Mouse (Mus musculus) embryonic facial prominence, embryonic 15.5 days (tissue): ENCODE data around the gene Psme1. TPM values are rescaled to one million over a fixed set of nuclear protein-coding genes. Genes with fewer than 3 reads are reported as not detected.
A peak's percentile ranks its signal among the peaks of the same experiment; 100 is the strongest.

Experiments
- ATAC-seq: fragments of 200-750 bp; cut with Nextera tagmentation; 2 replicates; pipeline ENCODE4 v1.8.0; 2017; ENCODE audit warnings: low read depth, moderate TSS enrichment; ENCODE audit not compliant: insufficient number of reproducible peaks, low FRiP score, low TSS enrichment
- H3K27ac ChIP-seq: fragments of 300-500 bp; sonication (generic); replicated peaks from 2 replicates; pipeline ENCODE4 v1.5.1; 2015; ENCODE audit warnings: mild to moderate bottlenecking, inconsistent platforms
- H3K27me3 ChIP-seq: fragments of 300-500 bp; sonication (generic); 2 replicates; pipeline ENCODE4 v1.6.1; 2015; ENCODE audit warnings: inconsistent platforms
- H3K36me3 ChIP-seq: fragments of 300-500 bp; sonication (generic); 2 replicates; pipeline ENCODE4 v1.6.1; 2015; ENCODE audit warnings: mild to moderate bottlenecking, inconsistent platforms
- H3K4me1 ChIP-seq: fragments of 300-500 bp; sonication (generic); 2 replicates; pipeline ENCODE4 v1.6.1; 2015; ENCODE audit warnings: inconsistent platforms
- H3K4me2 ChIP-seq: fragments of 300-500 bp; sonication (generic); replicated peaks from 2 replicates; pipeline ENCODE4 v1.6.1; 2015; ENCODE audit warnings: mild to moderate bottlenecking, inconsistent platforms
- H3K4me3 ChIP-seq: fragments of 300-500 bp; sonication (generic); replicated peaks from 2 replicates; pipeline ENCODE4 v1.5.1; 2015; ENCODE audit warnings: mild to moderate bottlenecking, inconsistent platforms
- H3K9ac ChIP-seq: fragments of 300-500 bp; sonication (generic); 2 replicates; pipeline ENCODE4 v1.6.1; 2015; ENCODE audit warnings: inconsistent platforms
- H3K9me3 ChIP-seq: fragments of 300-500 bp; sonication (generic); replicated peaks from 2 replicates; pipeline ENCODE4 v1.6.1; 2016; ENCODE audit warnings: inconsistent platforms
- WGBS: fragments of 180-500 bp; shearing (Covaris S2); methylation state at CpG from one replicate; pipeline ENCODE4 v1.1.7; 2015; 5-methylcytosine and 5-hydroxymethylcytosine counted together
- polyA plus RNA-seq: library from polyadenylated mRNA; unstranded; fragments of >200 nt; fragmentation: Nextera tagmentation; extraction: Ambion mirVana; gene quantifications from 2 replicates; pipeline ENCODE4 v1.2.1, GENCODE M21; 2015

Psme1 gene
- polyA plus RNA-seq, 1 experiment from 2014 or later: 134 TPM

DNA sequence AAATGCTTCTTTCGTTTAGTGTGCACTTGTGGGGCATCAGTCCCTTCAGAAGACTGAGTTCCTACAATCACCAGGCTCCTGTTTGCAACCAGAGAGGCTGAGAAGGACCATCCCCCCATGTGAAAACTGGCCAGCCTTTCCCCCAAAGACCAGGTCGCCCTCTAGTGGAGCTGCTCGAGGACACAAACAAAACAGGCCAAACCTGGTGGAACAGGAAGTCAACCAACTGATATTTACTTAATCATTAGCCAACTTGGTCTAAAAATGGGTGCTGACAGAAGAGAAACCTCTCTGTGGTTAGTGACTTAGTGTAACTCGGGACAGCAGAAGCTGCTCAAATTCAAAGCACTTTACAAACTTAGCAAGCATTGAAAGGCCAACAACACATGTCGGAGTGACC lies 20.9 kb upstream of the Psme1 start:
- H3K4me2 ChIP-seq: no peak overlapping the region
- H3K27me3 ChIP-seq: no peaks in the 10 kb centered on the region
- no peaks in the 10 kb centered on the region for H3K9me3 ChIP-seq
- no peaks in the 10 kb centered on the region for H3K36me3 ChIP-seq
- 25% methylated on average over 5 of the region's 5 CpGs for WGBS
- no peak for ATAC-seq
- H3K9ac ChIP-seq: no peak overlapping the region
- H3K4me1 ChIP-seq: peaks cover 11% of the 10 kb centered on the region
- no peak overlapping the region for H3K27ac ChIP-seq
- no peak overlapping the region for H3K4me3 ChIP-seq

DNA sequence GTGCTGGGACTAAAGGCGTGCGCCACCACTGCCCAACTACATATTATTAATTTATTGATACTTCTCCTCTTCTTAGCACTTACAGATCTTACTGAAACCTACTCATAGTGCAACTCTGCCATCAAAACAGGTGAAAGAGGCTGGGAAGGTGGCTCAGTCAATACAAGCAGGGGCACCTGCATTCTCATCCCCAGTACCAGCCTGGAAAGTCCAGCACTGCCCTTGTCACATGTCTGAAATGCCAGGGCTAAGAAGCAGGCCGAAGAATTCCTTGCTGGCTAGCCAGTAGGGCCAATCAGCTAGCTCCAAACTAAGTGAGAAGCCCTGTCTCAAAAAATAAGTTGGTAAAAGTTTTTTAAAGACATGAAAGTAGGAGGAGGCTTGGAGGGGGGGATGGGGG lies 20.3 kb upstream of the Psme1 start:
- H3K9ac ChIP-seq: no peak overlapping the region
- H3K27me3 ChIP-seq: no peaks in the 10 kb centered on the region
- no peak overlapping the region for H3K27ac ChIP-seq
- H3K4me2 ChIP-seq: no peak overlapping the region
- H3K36me3 ChIP-seq: no peaks in the 10 kb centered on the region
- H3K4me1 ChIP-seq: peaks cover 14% of the 10 kb centered on the region
- WGBS: 94% methylated on average over 3 of the region's 3 CpGs
- no peaks in the 10 kb centered on the region for H3K9me3 ChIP-seq
- H3K4me3 ChIP-seq: no peak overlapping the region
- no peak for ATAC-seq

DNA sequence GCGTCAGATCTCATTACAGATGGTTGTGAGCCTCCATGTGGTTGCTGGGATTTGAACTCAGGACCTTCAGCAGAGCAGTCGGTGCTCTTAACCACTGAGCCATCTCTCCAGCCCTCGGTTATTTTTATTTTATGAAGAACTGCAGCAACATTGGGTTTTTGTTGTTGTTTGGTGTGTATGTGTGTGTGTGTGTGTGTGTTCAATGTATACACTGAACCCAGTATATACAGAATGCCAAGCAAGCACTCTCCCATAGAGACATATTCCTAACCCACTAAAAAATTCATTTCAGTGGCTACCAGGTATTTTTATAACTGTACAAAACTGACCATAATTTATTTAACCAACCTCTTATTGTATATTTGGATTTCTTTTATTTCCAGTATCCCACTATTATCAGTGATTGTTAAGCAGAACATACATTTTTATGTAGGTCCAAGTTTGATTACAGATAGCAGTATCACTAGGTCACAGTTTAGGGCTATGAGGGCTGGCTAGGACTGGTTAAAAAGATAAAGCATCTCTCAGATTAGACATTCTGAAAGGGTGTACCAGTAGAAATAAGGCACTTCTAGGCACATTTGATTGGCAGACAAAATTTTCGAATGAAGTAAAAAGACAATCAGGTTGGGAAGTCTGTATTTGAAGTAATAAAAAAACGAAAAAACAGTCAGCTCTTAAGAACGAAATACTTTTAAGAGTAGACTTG lies 19.0 kb upstream of the Psme1 start:
- WGBS: 52% methylated on average over 6 of the region's 6 CpGs
- Histone ChIP-seq H3K4me1 (peaks cover 14% of the 10 kb centered on the region), H3K27ac (no peak overlapping the region), H3K9ac (no peak overlapping the region), H3K4me3 (peak overlapping the region; percentile 71), H3K9me3 (no peaks in the 10 kb centered on the region), H3K4me2 (peak overlapping the region; percentile 83), H3K27me3 (no peaks in the 10 kb centered on the region), H3K36me3 (peaks cover 11% of the 10 kb centered on the region)
- ATAC-seq: no peak

DNA sequence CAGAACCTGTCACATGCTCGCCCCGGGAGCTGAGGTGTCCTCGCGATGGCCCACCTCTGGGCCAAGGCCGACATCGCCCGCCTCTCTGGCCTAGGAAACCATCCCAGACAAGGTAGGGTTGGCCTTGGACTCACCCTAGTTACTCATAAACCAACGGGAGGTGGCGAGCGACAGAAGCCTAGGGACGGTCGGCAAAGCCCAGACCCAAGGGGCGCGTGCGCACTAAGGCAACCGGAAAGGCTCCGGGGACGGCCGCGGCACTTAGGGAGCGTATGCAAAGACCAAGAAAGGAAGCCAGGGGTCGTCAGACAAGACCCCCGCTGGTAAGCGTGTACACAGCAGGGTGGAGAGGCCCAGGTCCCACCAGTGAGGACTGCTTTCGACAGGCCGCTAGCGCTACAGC lies 18.1 kb upstream of the Psme1 start, which contains the start of gene Dcaf11:
Dcaf11 (plus strand) TSS at position 208 of the 403 bp plus-strand sequence.
- Histone ChIP-seq H3K36me3 (peaks cover 21% of the 10 kb centered on the region), H3K4me1 (peaks cover 14% of the 10 kb centered on the region), H3K27ac (peak within 1 kb of the TSS; percentile 98), H3K4me2 (peak within 1 kb of the TSS; percentile 83), H3K9me3 (no peaks in the 10 kb centered on the region), H3K4me3 (peak within 1 kb of the TSS; percentile 71), H3K27me3 (no peaks in the 10 kb centered on the region), H3K9ac (peak within 1 kb of the TSS; percentile 86)
- ATAC-seq: peak; percentile 79
- under 1% methylated on average over 27 of the region's 27 CpGs for WGBS

DNA sequence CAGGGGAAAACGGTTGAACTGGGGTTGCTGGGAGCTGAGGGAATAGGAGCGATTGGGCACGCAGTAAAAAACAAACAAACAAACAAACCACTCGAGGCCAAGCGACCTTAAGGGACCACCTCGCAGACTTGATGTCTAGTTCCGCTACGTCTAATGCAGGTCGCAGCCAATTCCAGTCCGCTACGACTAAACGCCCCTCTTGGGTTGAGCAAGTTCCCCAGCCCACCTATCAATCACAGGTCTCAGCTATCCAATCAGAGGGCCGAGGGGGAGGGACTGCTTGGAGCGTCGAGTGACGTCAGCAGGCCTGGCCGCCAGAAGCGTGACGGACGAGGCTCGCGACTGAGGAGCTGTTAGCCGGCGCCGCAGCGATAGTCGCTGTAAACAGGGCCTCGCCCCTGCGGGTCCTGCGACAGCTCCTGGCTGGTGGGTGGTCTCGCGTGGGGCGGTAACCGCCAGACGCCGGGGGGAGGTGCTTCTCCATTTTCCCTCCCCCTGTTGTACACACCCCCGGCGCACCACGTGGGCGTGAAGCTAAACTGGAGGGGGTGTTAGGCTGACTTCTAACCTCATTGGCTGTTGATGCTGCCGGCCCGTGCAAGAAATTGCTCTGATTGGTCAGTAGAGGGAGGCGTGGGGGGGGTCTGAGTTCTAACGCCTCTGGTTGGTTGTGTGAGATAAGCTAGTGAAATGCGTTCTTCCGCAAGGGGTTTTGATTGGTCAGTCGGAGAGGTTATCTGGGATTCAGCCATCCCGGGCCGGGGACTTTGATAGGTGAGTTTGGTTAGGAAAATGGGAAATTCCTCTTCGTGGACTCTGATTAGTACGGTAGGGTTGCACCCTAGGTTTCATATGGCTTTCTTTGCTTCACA lies 17.5 kb upstream of the Psme1 start, which contains the start of gene A730061H03Rik:
A730061H03Rik (minus strand) TSS at position 205 of the 872 bp plus-strand sequence.
- WGBS: under 1% methylated on average over 51 of the region's 51 CpGs
- Histone ChIP-seq H3K4me3 (peak within 1 kb of the TSS; percentile 71), H3K27me3 (no peaks in the 10 kb centered on the region), H3K4me2 (peak within 1 kb of the TSS; percentile 83), H3K9me3 (no peaks in the 10 kb centered on the region), H3K27ac (peak within 1 kb of the TSS; percentile 98), H3K9ac (peak within 1 kb of the TSS; percentile 86), H3K4me1 (peaks cover 14% of the 10 kb centered on the region), H3K36me3 (peaks cover 27% of the 10 kb centered on the region)
- ATAC-seq: peak; percentile 96

DNA sequence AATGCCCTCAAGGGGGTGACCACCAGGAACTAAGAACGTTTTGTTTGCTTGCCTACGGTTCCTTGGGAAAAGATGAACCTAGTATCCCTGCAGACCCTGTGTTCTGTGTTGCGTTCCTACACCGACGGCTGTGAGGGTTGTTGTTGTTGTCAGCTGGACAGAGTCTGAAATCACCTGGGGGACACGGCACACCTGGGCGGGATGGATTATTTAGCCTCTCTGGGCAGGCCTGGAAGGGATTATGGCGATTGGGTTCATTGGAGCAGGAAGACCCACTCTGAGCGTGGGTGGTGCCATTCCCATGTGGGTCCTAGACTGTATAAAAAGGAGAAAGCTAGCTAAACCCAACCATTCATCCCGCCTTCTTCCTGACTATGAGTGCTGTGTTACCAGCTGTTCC lies 16.1 kb upstream of the Psme1 start:
- 68% methylated on average over 10 of the region's 10 CpGs for WGBS
- Histone ChIP-seq H3K4me1 (peaks cover 14% of the 10 kb centered on the region), H3K27me3 (no peaks in the 10 kb centered on the region), H3K36me3 (peaks cover 41% of the 10 kb centered on the region), H3K27ac (no peak overlapping the region), H3K4me3 (no peak overlapping the region), H3K9ac (no peak overlapping the region), H3K9me3 (no peaks in the 10 kb centered on the region), H3K4me2 (peak overlapping the region; percentile 83; the same call in 1 of the 2 replicates)
- ATAC-seq: no peak

DNA sequence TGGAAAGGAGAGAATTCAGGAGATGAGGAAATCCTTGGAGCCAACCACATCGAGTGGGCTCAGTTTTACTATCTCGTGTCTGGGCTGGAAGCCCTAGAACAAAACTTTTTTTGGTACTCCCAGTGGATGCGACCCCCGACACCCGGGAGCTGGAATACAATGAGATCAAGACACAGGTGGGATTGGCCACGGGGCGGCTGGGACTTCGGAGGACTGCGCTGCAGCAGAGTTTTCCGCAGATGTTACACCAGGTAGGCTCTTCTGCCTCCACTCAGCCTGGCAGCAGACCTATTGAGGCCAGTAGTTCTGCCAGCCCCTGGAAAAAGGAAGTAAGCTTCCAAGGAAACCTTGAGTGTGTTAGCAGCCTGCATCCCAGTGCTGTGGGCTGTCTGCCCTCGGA lies 14.7 kb upstream of the Psme1 start:
- no peak overlapping the region for H3K9ac ChIP-seq
- peaks cover 55% of the 10 kb centered on the region for H3K36me3 ChIP-seq
- no peak for ATAC-seq
- H3K4me3 ChIP-seq: no peak overlapping the region
- no peaks in the 10 kb centered on the region for H3K9me3 ChIP-seq
- no peak overlapping the region for H3K27ac ChIP-seq
- 82% methylated on average over 11 of the region's 11 CpGs for WGBS
- H3K4me1 ChIP-seq: peaks cover 14% of the 10 kb centered on the region
- no peaks in the 10 kb centered on the region for H3K27me3 ChIP-seq
- H3K4me2 ChIP-seq: no peak overlapping the region

DNA sequence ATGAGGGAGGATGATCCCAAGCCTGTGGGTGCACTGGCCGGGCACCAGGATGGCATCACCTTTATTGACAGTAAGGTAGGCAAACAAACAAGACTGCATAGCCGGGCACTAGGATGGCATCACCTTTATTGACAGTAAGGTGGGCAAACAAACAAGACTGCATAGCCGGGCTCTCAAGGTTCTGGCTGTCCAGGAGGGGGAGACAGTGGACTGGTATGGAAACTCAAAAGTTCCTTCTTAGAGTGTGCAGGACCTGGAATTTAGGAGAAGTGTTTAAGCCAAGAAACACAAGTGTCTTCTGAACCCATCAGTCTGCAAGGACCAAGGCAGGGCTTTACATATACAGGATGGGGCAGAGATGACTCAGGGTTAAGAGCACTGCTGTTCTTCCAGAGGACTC lies 12.2 kb upstream of the Psme1 start:
- peaks cover 73% of the 10 kb centered on the region for H3K36me3 ChIP-seq
- no peak for ATAC-seq

DNA sequence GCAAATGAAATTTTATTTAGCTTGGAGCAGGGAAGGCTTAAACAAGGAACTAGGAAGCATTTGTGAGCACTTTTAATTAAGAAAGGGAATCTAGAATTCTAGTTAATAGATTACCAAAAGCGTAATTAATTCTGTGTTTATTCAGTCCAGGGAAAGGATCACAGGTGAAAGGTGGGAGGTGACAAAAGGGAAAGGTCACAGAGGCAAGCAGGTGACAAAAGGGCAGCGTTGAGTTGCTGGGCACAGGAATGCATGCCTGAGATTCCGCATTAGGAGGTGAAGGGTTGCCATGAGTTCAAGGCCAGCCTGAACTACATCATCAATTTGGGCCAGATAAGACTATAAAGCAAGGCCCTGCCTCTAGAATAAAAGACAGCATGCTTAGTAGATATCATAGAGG lies 10.4 kb upstream of the Psme1 start:
- no peak overlapping the region for H3K4me2 ChIP-seq
- 83% methylated on average over 3 of the region's 3 CpGs for whole genome bisulfite sequencing
- no peak overlapping the region for H3K9ac ChIP-seq
- H3K4me1 ChIP-seq: no peaks in the 10 kb centered on the region
- ATAC-seq: no peak
- no peak overlapping the region for H3K4me3 ChIP-seq
- no peaks in the 10 kb centered on the region for H3K9me3 ChIP-seq
- H3K27ac ChIP-seq: no peak overlapping the region
- peaks cover 73% of the 10 kb centered on the region for H3K36me3 ChIP-seq
- H3K27me3 ChIP-seq: no peaks in the 10 kb centered on the region

More for the DNA sequence above, 12.2 kb upstream of the Psme1 start:
- peaks cover 14% of the 10 kb centered on the region for H3K4me1 ChIP-seq
- no peak overlapping the region for H3K9ac ChIP-seq
- 84% methylated on average over 3 of the region's 3 CpGs for WGBS
- no peak overlapping the region for H3K4me2 ChIP-seq
- H3K27ac ChIP-seq: no peak overlapping the region
- H3K4me3 ChIP-seq: no peak overlapping the region
- H3K9me3 ChIP-seq: no peaks in the 10 kb centered on the region
- H3K27me3 ChIP-seq: no peaks in the 10 kb centered on the region

DNA sequence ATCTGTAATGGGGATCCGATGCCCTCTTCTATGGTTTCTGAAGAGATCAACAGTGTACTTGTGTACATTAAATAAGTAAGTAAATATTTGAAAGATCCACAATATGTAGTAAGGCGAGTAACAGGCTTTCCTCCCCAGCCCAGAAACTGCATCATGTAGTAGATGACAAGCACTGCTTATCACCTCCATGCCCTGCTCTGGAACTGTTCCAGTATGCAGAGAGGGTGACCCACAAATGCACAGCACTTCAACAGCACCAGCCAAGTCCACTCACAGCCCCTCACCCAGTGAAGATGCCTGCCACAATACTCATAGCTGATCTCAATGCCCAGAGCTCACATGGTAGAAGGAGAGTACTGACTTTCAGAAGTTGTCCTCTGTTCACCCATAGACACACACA lies 7.3 kb upstream of the Psme1 start:
- Histone ChIP-seq H3K27me3 (no peaks in the 10 kb centered on the region), H3K4me2 (no peak overlapping the region), H3K4me3 (no peak overlapping the region), H3K27ac (no peak overlapping the region), H3K9ac (no peak overlapping the region), H3K9me3 (no peaks in the 10 kb centered on the region), H3K4me1 (0 out of 2 replicates have a peak, but pooled peaks cover 3% of the 10 kb centered on the region), H3K36me3 (peaks cover 45% of the 10 kb centered on the region)
- ATAC-seq: no peak
- 92% methylated on average over 2 of the region's 2 CpGs for WGBS

DNA sequence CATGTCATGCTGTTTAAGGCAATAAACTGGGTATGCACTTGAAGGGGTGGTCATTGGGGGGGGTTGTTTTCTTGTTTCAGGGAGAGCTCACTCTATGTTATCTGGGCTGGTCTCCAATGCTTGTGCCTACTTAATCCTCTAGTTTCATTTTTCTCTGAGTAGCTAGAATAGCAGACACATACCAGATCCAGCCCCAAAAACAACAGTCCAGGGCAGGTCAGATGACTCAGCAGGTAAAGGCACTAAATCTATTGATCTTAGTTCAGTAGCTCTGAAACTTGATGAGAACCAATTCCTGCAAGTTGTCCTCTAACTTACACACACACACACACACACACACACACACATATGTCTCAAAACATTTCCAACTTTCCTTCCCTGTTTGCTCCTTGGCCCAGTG lies 6.2 kb upstream of the Psme1 start:
- Histone ChIP-seq H3K4me2 (no peak overlapping the region), H3K9me3 (no peaks in the 10 kb centered on the region), H3K9ac (no peak overlapping the region), H3K4me3 (no peak overlapping the region), H3K27me3 (no peaks in the 10 kb centered on the region), H3K36me3 (peaks cover 33% of the 10 kb centered on the region), H3K4me1 (0 out of 2 replicates have a peak, but pooled peaks cover 7% of the 10 kb centered on the region), H3K27ac (no peak overlapping the region)
- no peak for ATAC-seq
